Mouse (Mus musculus) forebrain, embryonic 15.5 days (tissue): Measurements from ENCODE around the gene Rara. TPM values are rescaled to one million over a fixed set of nuclear protein-coding genes. Genes with fewer than 3 reads are reported as not detected.
"Not testable (repeated sequence)": the region's sequence is repeated elsewhere in the genome, so short reads cannot be mapped to it uniquely, and the experiment has no call there.

Experiments used
- ATAC-seq: fragments of 200-750 bp; cut with Nextera tagmentation; replicated peaks from 2 replicates; pipeline ENCODE4 v1.8.0; 2017; ENCODE audit warnings: mild to moderate bottlenecking, moderate TSS enrichment, moderate library complexity
- H3K27ac ChIP-seq: fragments of 300-500 bp; sonication (generic); replicated peaks from 2 replicates; pipeline ENCODE4 v1.5.1; 2015; ENCODE audit warnings: mild to moderate bottlenecking, inconsistent platforms
- H3K27me3 ChIP-seq: fragments of 300-500 bp; sonication (generic); 2 replicates; pipeline ENCODE4 v1.6.1; 2015; ENCODE audit warnings: inconsistent platforms
- H3K36me3 ChIP-seq: fragments of 300-500 bp; sonication (generic); 2 replicates; pipeline ENCODE4 v1.6.1; 2015; ENCODE audit warnings: mild to moderate bottlenecking, inconsistent platforms
- H3K4me1 ChIP-seq: fragments of 300-500 bp; sonication (generic); 2 replicates; pipeline ENCODE4 v1.6.1; 2015; ENCODE audit warnings: inconsistent platforms
- H3K4me2 ChIP-seq: fragments of 300-500 bp; sonication (generic); replicated peaks from 2 replicates; pipeline ENCODE4 v1.6.1; 2015; ENCODE audit warnings: mild to moderate bottlenecking, inconsistent platforms
- H3K4me3 ChIP-seq: fragments of 300-500 bp; sonication (generic); 2 replicates; pipeline ENCODE4 v1.5.1; 2015; ENCODE audit warnings: mild to moderate bottlenecking, inconsistent platforms
- H3K9ac ChIP-seq: fragments of 300-500 bp; sonication (generic); replicated peaks from 2 replicates; pipeline ENCODE4 v1.6.1; 2015; ENCODE audit warnings: mild to moderate bottlenecking, inconsistent platforms
- H3K9me3 ChIP-seq: fragments of 300-500 bp; sonication (generic); 2 replicates; pipeline ENCODE4 v1.6.1; 2016; ENCODE audit warnings: inconsistent platforms
- whole genome bisulfite sequencing: fragments of 180-500 bp; shearing (Covaris S2); methylation state at CpG from one replicate; pipeline ENCODE4 v1.1.7; 2015; ENCODE audit warnings: mixed read lengths; 5-methylcytosine and 5-hydroxymethylcytosine counted together
- polyA plus RNA-seq: library from polyadenylated mRNA; unstranded; fragments of >200 nt; fragmentation: Nextera tagmentation; extraction: Ambion mirVana; gene quantifications from 2 replicates; pipeline ENCODE4 v1.2.1, GENCODE M21; 2015

The Rara gene
- polyA plus RNA-seq, 1 experiment from 2014 or later: 9.2 TPM

GRCm38 (mm10) chr11:98979356-98979755, 51.7 kb downstream of the Rara start:
- ATAC-seq: no peak
- H3K36me3 ChIP-seq: no peaks in the 10 kb centered on the region
- no peak overlapping the region for H3K4me3 ChIP-seq
- H3K4me1 ChIP-seq: peaks cover 11% of the 10 kb centered on the region
- H3K27ac ChIP-seq: no peak overlapping the region
- H3K4me2 ChIP-seq: no peak overlapping the region
- no peak overlapping the region for H3K9ac ChIP-seq
- WGBS: 85% methylated on average over 4 of the region's 5 CpGs
- H3K27me3 ChIP-seq: peaks cover 7% of the 10 kb centered on the region
- H3K9me3 ChIP-seq: no peaks in the 10 kb centered on the region

- Histone ChIP-seq H3K9me3 (no peaks in the 10 kb centered on the region), H3K4me1 (peaks cover 11% of the 10 kb centered on the region), H3K27me3 (peaks cover 7% of the 10 kb centered on the region), H3K36me3 (no peaks in the 10 kb centered on the region), H3K4me3 (peak overlapping the region; percentile 50), H3K9ac (peak overlapping the region; percentile 54), H3K4me2 (peak overlapping the region; percentile 78), H3K27ac (peak overlapping the region; percentile 83)
- peak; percentile 26; the same call in 1 of the 2 replicates for ATAC-seq
- 33% methylated on average over 20 of the region's 20 CpGs for WGBS
Observed at GRCm38 (mm10) chr11:98981289-98981996, 53.8 kb downstream of the Rara start.

DNA sequence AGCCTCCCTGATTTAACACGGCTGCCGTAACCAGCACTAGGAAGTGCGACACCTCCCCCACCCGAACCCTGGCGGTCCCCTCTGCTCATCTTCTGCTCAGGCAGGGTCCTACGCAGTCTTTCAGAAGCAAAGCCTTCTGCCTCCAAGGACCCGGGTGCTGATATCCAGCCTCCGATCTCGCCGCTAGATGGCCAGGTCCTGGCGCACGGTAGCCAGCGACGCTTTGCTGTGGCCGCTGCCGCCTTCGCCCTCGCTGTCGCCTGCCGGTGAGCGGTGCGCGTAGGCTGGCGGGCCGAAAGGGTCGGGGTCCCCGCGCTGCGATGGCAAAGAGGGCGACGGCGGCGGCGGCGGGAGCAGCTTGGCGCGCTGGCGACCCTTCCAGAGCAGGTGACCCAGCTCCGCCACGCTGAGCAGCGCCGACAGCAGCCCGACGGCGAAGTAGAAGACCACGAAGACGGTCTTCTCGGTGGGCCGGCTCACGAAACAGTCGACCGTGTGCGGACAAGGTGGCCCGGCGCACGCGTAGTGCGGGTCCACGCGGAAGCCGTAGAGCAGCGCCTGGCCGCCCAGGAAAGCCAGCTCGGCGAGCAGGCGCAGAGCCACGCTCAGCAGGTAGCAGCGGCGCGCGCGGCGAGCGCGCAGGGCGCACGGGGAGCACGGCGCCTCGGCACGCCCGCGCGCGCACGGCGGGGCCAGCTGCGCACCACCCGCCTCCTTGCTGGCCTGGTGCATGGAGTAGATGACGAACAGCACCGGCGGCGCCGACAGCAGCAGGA, 54.6 kb downstream of the Rara start:
- peak overlapping the region; percentile 78 for H3K4me2 ChIP-seq
- H3K36me3 ChIP-seq: no peaks in the 10 kb centered on the region
- peak overlapping the region; percentile 83 for H3K27ac ChIP-seq
- H3K4me1 ChIP-seq: peaks cover 11% of the 10 kb centered on the region
- peak; percentile 72 for ATAC-seq
- WGBS: under 1% methylated on average over 94 of the region's 94 CpGs
- H3K4me3 ChIP-seq: peak overlapping the region; percentile 50
- no peaks in the 10 kb centered on the region for H3K9me3 ChIP-seq
- H3K9ac ChIP-seq: peak overlapping the region; percentile 54
- H3K27me3 ChIP-seq: peaks cover 7% of the 10 kb centered on the region

DNA sequence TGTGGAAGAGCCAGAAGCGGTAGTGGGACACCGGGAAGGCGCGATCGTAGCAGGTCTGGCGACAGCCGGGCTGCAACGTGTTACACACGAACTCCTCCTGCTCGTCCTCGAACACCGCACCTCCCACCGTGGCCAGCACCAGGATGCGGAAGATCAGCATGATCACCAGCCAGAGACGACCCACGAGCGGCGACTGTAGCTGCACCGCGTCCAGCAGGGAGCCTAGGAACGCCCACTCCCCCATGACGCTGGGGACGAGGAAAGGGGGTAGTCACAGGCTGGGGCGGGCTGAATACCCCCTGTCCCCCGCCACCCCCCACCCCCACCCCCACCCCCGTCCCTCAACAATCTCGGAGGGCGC, 55.1 kb downstream of the Rara start, which contains the start of gene Gjd3:
Gene Gjd3, minus strand, starts transcription at position 244 of the 361 bp plus-strand sequence.
- WGBS: 1% methylated on average over 28 of the region's 28 CpGs
- Histone ChIP-seq H3K4me3 (peak within 1 kb of the TSS; percentile 50), H3K4me2 (peak within 1 kb of the TSS; percentile 78), H3K27me3 (peaks cover 7% of the 10 kb centered on the region), H3K9ac (peak within 1 kb of the TSS; percentile 54), H3K4me1 (peaks cover 11% of the 10 kb centered on the region), H3K36me3 (no peaks in the 10 kb centered on the region), H3K9me3 (no peaks in the 10 kb centered on the region), H3K27ac (peak within 1 kb of the TSS; percentile 83)
- ATAC-seq: peak; percentile 18; the same call in 1 of the 2 replicates

DNA sequence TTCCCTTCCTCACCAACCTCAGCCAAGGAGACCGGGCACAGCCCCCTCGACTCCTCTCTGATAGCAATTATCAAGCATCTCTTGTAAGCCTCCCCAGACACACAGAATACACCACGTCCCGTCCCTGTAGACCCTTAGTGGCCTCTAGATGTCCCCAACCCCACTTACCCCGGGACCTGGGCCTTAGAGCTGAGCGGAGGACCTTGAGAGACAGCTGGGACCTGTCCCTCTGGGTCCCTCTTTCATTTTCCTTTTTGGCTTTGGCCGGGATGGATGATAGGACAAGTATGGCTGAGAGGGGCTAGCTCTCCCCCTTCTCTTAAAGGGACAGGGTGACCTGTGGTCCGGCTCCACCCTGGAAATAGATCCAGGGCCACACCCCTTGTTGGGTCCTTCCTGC, 55.9 kb downstream of the Rara start:
- Histone ChIP-seq H3K4me2 (peak overlapping the region; percentile 78), H3K27me3 (peaks cover 7% of the 10 kb centered on the region), H3K9ac (no peak overlapping the region), H3K27ac (no peak overlapping the region), H3K4me3 (peak overlapping the region; percentile 50; the same call in 1 of the 2 replicates), H3K36me3 (no peaks in the 10 kb centered on the region; the same call in 1 of the 2 replicates), H3K4me1 (peaks cover 11% of the 10 kb centered on the region), H3K9me3 (no peaks in the 10 kb centered on the region)
- WGBS: 48% methylated on average over 8 of the region's 8 CpGs
- ATAC-seq: no peak

- Histone ChIP-seq H3K4me1 (peaks cover 11% of the 10 kb centered on the region), H3K4me2 (no peak overlapping the region), H3K4me3 (no peak overlapping the region), H3K9ac (no peak overlapping the region), H3K9me3 (no peaks in the 10 kb centered on the region), H3K36me3 (no peaks in the 10 kb centered on the region; the same call in 1 of the 2 replicates), H3K27me3 (peaks cover 6% of the 10 kb centered on the region; the same call in 1 of the 2 replicates), H3K27ac (no peak overlapping the region)
- 91% methylated on average over 7 of the region's 7 CpGs for WGBS
- no peak for ATAC-seq
Observed at GRCm38 (mm10) chr11:98985542-98985941, 57.9 kb downstream of the Rara start.

DNA sequence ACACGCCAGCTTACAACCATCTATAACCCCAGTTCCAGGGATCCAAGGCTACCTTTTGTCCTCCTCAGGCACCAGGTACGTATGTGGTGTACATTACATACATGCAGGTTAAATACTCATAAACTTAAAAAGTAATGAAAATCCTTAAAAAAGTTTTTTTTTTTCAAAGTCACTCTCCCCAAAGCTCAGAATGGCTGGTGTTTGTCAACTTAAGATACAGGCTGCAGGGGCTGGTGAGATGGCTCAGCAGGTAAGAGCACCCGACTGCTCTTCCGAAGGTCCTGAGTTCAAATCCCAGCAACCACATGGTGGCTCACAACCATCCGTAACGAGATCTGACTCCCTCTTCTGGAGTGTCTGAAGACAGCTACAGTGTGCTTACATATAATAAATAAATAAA, 60.6 kb downstream of the Rara start:
- not testable (repeated sequence) for H3K9me3 ChIP-seq, ATAC-seq, H3K9ac ChIP-seq, H3K27ac ChIP-seq, H3K27me3 ChIP-seq, H3K4me2 ChIP-seq, H3K4me1 ChIP-seq, H3K36me3 ChIP-seq, H3K4me3 ChIP-seq
- WGBS: 94% methylated on average over 6 of the region's 6 CpGs

DNA sequence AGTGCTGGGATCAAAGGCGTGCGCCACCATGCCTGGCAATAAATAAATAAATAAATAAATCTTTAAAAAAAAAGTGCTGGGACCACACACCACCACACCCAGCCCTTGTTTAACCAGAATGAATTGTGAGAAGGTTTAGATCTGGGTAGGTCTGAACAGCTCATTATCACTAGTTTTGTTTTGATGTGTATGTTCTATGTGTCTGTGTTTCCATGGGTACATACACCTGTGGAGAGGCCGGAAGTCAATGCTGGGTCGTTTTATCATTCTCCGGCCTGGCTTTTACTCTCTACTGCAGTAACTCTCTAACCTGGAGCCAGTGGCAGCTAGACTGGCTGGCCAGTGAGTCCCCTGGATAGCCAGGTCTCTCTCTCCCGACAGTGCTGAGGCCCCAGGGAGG, 63.2 kb downstream of the Rara start:
- ATAC-seq: no peak
- no peak overlapping the region for H3K4me2 ChIP-seq
- H3K36me3 ChIP-seq: peaks cover 23% of the 10 kb centered on the region
- WGBS: 87% methylated on average over 6 of the region's 6 CpGs
- H3K4me3 ChIP-seq: no peak overlapping the region
- H3K9me3 ChIP-seq: no peaks in the 10 kb centered on the region
- H3K27me3 ChIP-seq: no peaks in the 10 kb centered on the region
- H3K9ac ChIP-seq: no peak overlapping the region
- H3K4me1 ChIP-seq: no peaks in the 10 kb centered on the region
- no peak overlapping the region for H3K27ac ChIP-seq

GRCm38 (mm10) chr11:98995987-98996386, 68.4 kb downstream of the Rara start:
- 90% methylated on average over 7 of the region's 7 CpGs for WGBS
- Histone ChIP-seq H3K4me1 (no peaks in the 10 kb centered on the region), H3K27ac (no peak overlapping the region), H3K27me3 (no peaks in the 10 kb centered on the region), H3K9me3 (no peaks in the 10 kb centered on the region), H3K36me3 (peaks cover 41% of the 10 kb centered on the region), H3K9ac (no peak overlapping the region), H3K4me2 (no peak overlapping the region), H3K4me3 (no peak overlapping the region)
- ATAC-seq: no peak

DNA sequence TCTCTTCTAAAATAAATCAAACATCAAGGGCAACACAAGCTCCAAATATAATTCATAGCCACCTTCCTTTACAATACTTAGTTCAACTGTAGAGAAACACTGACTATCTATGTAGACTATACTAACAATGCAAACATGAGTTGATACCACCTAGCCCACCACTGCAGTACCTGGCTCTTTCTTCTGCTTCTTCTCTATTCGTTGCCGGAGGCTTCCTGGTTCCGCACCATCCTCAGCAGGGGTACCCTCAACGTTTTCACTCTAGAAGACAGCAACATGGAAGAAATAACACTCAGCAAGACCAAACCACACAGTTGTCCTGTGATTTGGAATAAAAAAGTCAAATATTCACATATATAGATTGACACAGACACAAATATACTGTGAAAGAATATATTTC, 70.0 kb downstream of the Rara start:
- no peak overlapping the region for H3K27ac ChIP-seq
- no peak overlapping the region for H3K4me3 ChIP-seq
- no peaks in the 10 kb centered on the region for H3K4me1 ChIP-seq
- no peak overlapping the region for H3K9ac ChIP-seq
- WGBS: 98% methylated on average over 4 of the region's 4 CpGs
- no peak for ATAC-seq
- no peak overlapping the region for H3K4me2 ChIP-seq
- no peaks in the 10 kb centered on the region for H3K9me3 ChIP-seq
- H3K36me3 ChIP-seq: peaks cover 52% of the 10 kb centered on the region
- H3K27me3 ChIP-seq: no peaks in the 10 kb centered on the region

GRCm38 (mm10) chr11:98998776-98999175, 71.2 kb downstream of the Rara start:
- Histone ChIP-seq H3K4me1 (no peaks in the 10 kb centered on the region), H3K36me3 (peaks cover 50% of the 10 kb centered on the region), H3K9me3 (no peaks in the 10 kb centered on the region), H3K27ac (no peak overlapping the region), H3K4me2 (no peak overlapping the region), H3K4me3 (no peak overlapping the region), H3K9ac (no peak overlapping the region), H3K27me3 (no peaks in the 10 kb centered on the region)
- ATAC-seq: no peak

DNA sequence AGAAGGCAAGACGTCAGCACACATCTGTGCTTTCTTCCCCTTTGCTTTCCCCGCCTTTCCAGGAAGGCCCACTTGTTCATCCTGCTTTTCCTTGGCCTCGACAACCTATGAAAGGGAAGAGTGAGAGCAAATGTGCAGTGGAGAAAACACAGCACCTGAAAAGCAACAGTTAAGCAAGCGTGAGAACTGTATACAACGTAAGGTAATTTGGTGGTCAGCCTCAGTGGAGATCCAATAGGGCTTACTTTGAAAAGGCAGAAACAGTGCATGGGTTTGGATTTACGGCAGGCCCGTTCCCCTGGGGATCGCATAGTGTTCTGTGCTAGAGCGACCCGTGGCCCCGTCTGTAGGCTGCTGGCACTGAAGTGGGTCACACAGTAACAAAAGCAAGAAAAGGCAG, 71.6 kb downstream of the Rara start:
- Histone ChIP-seq H3K9me3 (no peaks in the 10 kb centered on the region), H3K9ac (no peak overlapping the region), H3K4me1 (no peaks in the 10 kb centered on the region), H3K4me3 (no peak overlapping the region), H3K27me3 (no peaks in the 10 kb centered on the region), H3K27ac (no peak overlapping the region), H3K36me3 (peaks cover 49% of the 10 kb centered on the region), H3K4me2 (no peak overlapping the region)
- 92% methylated on average over 11 of the region's 11 CpGs for WGBS
- ATAC-seq: no peak
